Mouse (Mus musculus): ENCODE measurements around the gene Ppp1r32. TPM values are rescaled to one million over a fixed set of nuclear protein-coding genes. Genes with fewer than 3 reads are reported as not detected.

The Ppp1r32 gene
- total RNA-seq, 2 experiments from 2014 or later = 0.35 TPM; not detected in 1

DNA sequence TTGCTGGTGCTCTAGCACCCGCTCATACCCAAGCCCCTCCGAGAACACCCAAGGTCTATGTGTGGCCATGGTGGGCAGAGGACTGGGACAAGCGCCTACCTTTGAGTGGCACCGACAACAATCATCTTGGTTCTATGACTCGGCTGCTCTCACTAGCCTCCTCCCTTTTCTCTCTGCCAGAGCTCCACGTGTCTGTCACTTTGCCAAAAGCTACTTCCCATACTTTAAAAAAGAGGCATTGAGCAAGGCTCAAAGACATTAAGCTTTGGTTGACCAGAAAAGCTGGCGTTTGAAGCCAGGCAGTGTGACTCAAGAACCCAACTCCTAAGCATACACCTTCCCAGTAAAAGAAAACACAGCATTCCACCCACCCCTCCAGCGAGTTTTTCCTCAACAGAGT lies 24.6 kb downstream of the Ppp1r32 start:
- peak in 1 of 2 experiments; percentile 32 for DNase-seq (ENCODE audit: low spot score in 2 of 2)

DNA sequence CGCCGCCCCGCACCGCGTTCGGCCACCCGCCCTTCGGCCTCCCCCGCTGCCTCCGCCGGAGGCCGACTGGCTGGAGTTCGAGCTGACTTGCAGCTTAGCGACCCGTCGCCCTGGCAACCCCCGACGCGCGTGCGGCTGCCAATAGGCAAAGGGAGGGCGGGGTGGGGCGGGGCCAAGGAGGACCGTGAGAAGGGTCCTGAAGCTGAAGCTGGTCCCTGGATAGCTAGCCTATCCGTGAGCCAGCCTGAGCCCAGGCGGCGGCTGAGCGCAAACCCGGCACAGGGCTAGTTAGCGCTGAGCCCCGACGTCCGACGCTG lies 25.3 kb downstream of the Ppp1r32 start:
- peak; percentile 54 to 58 for DNase-seq (ENCODE audit: low spot score in 2 of 2)

DNA sequence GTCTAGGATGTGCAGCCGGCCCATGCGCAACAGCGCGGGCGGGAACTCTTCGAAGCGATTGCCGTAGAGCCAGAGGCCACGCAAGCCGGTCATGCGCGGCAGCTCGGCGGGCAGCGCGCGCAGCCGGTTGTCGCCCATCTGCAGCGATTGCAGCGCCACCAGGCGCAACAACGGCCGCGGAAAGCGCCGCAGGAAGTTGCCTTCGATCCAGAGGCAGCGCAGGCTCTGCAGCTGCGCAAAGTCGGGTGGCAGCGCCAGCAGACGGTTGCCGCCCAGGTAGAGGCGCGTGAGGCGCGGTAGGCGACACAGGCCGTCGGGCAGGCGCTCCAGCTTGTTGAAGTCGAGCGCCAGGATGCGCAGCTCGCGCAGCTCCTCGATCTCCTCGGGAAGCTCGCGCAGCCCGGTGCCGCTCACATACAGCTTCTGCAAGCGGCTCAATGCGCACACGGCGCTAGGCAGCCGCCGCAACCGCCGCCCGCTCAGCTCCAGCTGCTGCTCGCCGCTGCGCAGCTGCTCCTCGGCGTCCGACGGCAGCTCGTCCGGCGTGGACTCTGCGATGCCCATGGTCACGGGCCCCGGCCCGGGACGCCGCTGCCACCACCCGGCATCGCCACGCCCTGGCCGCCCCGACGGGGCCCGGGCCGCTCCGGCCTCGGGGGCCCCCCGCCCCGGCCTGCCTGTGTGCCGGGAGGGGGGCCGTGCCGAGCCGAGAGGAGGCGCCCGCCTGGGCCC lies 25.8 kb downstream of the Ppp1r32 start, which contains the start of gene Lrrc10b:
Gene Lrrc10b, minus strand, starts transcription at position 722 of the 732 bp plus-strand sequence.
- peak; percentile 39 to 40 for DNase-seq (ENCODE audit: low spot score in 2 of 2)

DNA sequence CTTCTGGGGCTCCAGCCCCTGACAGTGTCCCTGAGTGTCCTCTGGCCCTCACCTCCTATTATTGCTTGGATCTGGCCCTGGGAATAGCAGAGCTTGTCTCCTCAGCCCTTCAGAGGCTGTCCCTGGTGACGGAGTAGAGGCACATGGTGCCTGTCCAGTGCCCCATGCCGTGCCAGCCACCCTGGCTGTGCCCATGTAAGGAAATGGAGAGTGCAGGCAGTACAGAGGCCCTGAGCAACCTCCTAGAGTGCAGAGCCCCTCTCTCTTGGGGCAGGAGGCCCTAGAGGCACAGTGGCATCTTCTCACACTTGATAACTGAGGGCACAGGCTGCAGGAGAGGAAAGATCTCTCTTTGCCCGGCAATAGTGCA lies 27.3 kb downstream of the Ppp1r32 start:
- no peak for DNase-seq (ENCODE audit: low spot score in 2 of 2)

DNA sequence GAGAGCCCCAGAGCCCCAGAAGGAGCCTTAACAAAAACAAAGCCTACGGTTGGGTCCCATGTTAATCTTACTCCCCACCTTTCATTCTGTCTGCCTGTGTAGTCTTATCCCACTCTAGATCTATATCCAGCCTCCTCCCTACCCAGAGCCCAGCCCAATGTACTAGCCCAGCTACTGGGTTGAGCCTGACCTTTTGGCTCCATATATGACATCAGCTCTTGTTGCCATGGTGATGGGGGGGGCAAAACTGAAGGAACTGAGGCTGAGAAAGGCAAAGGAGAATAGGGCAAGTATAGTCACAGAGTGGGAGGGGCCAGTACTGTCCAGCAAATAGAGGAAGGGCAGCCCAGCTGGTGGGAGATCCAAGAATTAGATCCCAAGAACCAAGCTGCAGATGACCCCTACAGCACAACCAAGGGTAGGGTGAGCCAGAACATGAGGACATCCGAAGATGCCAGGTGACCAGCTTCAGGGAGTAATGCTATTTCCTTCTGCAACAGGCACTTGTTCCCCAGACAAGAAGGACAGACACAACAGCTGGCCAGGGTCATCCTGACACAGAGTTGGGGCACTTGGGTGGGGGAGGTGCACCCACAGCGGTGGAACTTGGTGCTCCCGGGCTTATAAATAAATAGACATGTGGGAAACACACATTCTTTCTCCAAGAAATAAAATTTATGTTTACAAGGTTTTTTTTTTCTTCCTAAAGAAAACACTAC lies 27.9 kb downstream of the Ppp1r32 start:
- no peak for DNase-seq (ENCODE audit: low spot score in 2 of 2)

DNA sequence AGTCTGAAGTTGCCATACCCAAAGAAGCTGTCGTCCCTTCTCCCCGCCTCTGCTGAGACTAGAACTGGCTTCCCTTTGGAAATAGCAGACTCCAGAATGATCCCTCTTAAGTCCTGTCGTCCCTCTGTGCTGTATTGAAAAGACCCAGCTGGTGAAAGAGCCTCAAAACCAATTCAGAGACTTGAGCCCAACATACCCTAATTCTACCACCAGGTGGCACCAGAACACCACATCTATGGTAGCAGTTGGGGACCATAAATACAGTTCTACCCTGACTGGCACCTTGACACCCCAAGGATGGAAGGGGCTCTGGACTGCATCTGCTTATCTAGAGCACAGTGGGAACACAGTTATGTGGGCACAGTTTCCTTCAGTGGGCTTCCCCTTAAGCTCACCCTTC lies 33.0 kb downstream of the Ppp1r32 start:
- peak; percentile 63 to 66 for DNase-seq (ENCODE audit: low spot score in 2 of 2)

DNA sequence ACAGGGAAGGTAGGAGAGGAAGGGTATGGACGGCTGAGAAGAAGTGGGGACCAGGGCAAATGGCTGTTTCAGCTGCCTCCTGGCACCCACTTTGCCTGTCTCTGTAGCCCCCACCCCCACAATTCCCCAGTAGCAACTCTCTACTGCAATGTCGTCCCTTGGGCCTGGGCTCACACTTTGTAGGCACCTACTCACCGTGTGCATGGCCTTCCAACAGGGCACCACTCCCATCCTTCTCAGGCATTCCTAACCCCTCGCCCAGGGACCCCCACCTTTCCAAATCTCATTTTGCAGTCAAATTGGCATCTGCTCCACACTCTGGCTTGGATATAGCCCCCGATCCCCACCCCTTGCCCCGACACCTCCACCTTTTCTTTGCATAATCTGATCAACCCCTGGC lies 33.5 kb downstream of the Ppp1r32 start:
- DNase-seq (ENCODE audit: low spot score in 2 of 2) = no peak

DNA sequence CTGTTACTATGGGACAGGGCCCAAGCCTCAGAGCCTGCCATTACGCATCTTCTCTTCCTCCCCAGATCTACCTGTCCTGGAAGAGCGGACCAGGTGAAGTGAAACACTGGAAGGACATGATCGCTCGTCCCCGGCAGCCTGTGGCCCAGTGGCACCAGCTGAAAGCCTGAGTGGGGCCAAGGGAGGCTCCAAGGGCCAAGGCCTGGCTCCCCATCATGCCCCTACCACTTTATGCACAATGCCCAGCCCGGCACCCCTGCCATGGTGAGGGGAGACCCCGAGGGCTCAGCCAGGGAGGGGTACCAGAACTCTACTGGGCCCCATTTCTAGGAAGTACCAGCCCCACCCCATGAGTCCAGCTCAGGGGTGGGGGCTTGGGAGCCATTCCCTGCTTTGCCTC lies 34.5 kb downstream of the Ppp1r32 start:
- DNase-seq (ENCODE audit: low spot score in 2 of 2) = no peak

DNA sequence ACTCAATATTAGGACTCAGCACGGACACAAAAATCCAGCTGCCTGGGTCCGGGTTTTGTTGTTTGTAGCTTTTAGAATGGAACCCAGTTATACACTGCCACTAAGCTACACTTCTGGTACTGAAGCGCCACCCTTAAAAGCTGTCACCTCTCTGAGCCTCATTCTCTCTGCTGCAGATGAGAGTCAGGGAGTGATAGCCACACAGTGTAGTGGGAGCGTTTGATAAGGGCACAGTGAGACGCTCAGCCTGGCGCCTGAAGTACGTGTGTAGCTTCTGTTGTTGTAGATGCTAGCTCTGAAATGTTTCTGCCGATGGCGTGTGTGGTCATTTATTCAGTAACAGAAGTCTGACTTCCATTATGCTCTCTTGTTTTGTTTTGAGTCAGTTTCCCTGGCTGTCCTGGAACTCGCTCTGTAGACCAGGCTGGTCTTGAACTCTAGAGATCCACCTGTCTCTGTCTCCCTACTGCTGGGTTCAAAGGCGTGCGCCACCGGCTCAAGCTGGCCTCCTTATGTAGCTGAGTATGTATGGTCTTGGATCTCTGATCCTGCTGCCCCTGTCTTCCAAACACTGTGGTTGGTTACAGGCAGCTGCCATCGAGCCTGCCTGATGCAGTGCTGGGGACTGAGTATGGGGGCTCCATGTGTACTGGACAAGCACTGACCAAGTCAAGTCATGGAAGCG lies 37.9 kb downstream of the Ppp1r32 start:
- DNase-seq (ENCODE audit: low spot score in 2 of 2) = no peak

DNA sequence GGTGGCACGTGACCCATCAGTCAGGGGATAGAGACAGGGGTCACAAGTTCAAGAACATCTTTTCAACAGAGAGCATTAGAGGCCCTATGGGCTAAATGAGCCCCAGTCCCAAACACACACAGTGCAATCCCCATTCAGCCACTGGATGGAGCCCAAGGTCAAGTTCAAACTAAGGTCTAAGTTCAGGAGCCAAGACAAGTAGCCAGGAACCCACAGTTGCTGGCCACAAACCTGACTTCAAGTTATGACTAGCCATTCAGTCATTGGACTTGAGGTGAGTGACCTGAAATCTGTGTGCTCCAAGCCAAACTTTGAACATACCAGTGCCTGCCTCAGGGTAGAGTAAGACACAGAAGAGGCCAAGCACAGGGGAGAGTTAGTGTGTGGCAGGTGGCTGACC lies 45.2 kb downstream of the Ppp1r32 start:
- DNase-seq (ENCODE audit: low spot score in 2 of 2) = no peak

DNA sequence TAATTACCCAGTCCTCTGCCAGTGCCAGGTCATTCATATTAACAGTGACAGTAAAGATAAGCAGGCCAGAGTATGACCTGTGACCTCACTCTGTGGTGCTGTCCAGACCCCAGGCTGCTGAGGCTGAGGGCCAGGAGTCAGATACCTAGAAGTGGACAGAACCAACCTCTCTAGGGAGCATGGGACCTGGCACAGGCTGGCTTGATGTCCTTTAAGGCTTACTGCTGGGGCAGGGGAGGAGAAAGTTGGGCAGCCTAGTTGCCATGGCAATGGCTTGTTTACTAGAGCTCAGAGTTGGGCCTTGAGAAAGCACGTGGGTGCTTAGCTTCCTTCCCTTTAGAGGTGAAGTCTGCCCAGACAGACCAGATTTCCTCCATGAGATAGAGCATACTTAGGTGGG lies 46.0 kb downstream of the Ppp1r32 start:
- DNase-seq (ENCODE audit: low spot score in 2 of 2) = no peak

DNA sequence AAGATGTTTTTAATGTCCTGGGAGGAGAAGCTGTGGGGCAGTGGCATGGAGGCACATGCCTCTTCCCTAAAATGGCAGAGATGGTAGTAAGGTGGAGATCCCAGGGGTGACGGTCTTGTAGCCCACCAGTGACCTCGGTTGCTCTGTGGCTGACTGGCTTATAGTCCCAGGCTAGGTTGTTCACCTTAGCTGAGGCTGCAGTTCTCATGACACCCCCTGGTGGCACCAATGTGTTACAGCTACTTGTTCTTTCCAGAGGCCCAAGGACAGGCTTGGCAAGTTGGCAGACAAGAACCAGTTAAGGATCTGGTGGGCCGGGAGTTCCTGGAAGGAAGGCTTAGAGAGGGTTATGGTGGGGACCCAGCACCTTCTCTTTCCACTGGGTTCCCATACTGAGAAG lies 46.8 kb downstream of the Ppp1r32 start:
- DNase-seq (ENCODE audit: low spot score in 2 of 2) = peak; percentile 49 to 58

DNA sequence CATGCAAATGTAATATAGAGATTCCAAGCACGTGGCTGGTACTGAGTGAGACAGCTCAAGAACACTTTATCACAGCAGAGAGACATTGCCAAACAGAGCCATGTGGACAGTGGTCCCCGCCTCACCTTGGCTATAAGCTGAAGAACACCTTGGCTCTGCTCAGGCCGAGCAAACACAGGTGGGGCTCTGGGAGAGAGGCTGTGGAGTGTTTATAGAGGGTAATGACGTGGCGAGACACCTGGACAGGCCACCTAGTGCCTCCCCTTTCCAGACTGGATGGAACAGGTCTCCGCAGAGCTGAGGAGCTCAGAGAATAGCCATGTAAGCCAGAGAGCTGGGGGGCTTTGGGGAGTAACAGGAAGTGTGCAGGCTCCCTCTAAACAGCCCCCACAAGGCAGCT lies 47.8 kb downstream of the Ppp1r32 start:
- no peak for DNase-seq (ENCODE audit: low spot score in 2 of 2)

DNA sequence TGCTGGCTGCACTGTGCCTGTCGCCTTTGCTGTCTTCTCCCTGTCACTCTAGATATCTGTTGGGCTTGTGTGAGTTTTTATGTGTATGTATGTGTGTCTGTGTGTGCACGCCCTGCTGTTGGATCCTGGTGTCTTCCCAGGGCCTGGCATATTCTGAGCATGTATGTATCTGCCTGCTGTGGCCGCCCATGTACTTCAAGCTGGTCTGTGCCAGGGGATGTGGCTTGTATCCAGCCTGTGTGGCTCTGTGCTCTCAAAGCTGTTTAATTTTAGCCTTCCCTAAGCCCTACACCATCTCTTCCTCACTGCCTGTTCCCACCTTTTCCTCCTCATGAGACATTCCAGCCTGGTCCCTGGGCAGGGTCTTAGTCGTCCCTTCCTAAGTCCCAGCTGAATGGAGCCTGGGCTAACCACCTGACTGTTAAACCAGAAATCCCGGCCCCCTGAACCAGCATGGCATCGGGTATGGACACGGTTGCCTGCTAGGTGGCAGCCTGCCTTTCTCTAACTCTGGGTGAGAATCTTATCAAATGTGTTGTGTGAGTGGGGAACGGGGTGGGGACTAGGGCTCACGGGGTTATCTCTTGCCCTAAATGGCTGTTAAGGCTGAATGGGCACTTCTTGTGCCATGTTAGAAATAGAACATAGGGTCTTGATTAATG lies 48.7 kb downstream of the Ppp1r32 start:
- no peak for DNase-seq (ENCODE audit: low spot score in 2 of 2)

DNA sequence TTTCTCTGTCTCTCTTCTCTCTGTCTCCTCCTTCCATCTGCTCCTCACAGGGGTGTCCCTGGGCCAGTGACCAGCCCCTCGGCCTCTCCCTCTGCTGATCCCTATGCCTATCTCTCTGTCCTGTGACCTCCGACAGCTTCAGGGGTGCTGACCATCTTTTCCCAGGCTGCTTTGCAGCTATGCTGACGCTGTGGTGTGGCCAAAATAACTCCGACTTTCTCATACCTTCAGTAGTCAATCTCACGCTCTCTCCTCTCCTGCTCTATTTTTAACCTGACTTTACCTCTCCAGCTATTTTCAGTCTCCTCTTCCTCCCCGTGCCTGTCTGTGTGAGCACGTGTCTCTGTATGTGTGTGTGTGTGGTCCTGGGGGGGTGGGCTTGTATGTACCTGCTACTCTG lies 49.5 kb downstream of the Ppp1r32 start:
- no peak for DNase-seq (ENCODE audit: low spot score in 2 of 2)

DNA sequence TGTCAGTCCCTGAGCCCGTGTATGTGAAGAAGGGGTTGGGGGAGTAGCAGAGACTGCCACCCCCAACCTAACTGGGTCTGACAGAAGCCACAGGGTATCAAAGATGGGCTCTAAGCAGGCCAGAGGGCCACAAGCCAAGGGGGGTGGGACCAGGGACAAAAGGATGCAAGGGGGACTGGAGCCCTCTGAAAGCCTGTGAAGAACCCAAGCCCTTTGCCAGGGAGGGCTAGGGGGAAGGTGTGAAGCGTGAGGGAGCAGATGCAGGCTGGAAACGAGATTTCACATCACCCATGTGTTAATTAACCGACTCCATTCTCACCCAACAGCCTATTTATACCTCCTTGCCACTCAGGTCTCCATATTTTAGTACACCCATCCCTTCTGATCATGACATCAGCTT lies 50.9 kb downstream of the Ppp1r32 start:
- DNase-seq (ENCODE audit: low spot score in 2 of 2) = no peak

DNA sequence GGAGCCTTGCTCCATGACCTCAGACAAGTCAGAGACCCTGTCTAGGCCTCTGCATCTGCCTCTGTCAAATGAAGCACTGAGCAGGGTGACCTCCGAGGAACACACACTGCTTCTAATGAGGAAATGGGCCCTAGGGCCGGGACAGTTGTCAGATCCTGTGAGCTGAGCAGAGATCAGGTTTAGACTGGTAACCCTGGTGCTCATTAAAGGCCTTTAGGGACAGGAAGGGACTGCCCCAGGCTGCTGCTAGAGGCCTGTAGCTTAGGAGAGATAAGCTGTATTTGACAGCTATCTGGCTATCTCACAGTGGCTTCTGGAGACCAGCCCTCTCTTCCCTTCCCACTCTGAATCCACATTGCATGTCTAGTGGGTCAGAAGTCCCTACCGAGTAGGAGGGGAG lies 51.3 kb downstream of the Ppp1r32 start:
- DNase-seq (ENCODE audit: low spot score in 2 of 2) = no peak

DNA sequence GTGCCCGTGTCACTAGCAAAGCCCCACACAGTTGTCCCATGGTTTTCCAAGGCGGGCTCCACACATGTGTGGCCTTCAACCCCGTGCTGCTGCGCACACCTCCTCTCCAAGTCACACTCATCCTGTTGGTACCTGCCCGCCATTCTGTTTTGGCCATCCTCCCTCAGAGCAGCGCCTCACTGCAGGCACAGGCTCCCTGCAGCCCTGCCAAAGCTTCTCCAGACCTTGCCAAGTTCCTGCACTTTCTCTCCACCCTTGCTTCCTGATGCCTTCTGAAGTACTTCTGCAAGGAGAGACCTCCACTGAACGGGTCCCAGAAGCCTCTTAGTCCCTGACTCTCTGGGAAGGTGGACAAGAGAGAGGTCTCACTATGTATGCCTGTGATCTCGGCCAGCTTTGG lies 53.4 kb downstream of the Ppp1r32 start:
- DNase-seq (ENCODE audit: low spot score in 2 of 2) = no peak

DNA sequence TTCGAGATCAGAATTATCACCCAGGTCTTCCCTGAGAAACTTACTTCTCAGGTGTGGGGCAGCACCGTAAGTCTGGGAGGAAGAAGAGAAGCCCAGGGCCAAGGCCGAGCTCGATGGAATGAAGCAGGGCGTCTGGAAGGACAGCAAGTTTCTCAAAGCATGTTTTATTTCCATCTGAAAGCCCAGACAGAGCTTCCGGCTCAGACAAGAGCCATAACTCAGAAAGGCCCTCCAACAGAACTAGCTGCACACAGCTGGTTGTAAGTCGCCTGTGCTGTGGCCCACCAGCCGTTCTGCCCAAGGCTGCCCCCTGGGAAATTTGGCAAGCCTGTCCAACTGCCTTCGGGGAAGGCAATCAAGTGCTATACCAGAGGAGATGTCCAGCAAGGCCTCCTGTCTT lies 55.3 kb downstream of the Ppp1r32 start:
- no peak for DNase-seq (ENCODE audit: low spot score in 2 of 2)

DNA sequence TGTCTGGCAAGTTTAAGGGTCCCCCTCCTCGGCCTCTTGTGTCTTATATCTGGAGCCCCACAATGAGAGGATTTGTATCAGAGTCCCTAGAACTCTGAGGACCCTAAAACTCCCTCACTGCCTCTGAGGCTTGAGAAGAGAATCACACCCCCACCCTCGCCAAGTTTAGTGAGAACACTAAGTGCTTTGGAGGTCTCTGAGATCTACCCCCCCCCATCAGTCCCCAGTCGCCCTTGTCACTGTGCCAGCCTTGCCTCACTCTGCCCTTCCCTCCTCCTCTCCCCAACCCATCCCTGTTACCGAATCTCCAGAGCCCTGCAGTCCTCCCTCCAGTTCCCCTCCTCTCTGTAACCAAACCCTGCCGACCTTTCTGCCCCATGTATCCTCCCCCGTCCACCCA lies 55.9 kb downstream of the Ppp1r32 start:
- no peak for DNase-seq (ENCODE audit: low spot score in 2 of 2)

DNA sequence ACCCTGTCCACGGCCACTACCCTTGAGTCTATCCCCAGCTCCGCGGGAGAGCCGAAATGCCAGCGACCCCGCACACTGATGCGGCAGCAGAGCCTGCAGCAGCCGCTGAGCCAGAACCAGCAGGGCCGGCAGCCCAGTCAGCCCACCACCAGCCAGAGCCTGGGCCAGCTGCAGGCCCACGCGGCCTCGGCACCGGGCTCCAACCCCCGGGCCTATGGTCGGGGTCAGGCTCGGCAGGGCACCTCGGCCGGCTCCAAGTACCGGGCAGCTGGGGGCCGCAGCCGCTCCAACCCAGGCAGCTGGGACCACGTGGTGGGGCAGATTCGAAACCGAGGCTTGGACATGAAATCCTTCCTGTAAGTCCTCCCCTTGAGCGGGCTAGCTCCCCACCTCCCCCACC lies 56.4 kb downstream of the Ppp1r32 start:
- DNase-seq (ENCODE audit: low spot score in 2 of 2) = no peak
